Comparison of ENCODE assay signal across 8 mouse cellular contexts in genomic region chr4:130107444-130108131, GRCm38 (mm10). TPM values are rescaled to one million over a fixed set of nuclear protein-coding genes. Genes with fewer than 3 reads are reported as not detected.
DNase-seq lines count a peak whose midpoint lies in the region; ATAC-seq and TF ChIP-seq lines count a peak whose summit lies in the region.

No protein-coding gene starts in this region.

- peaks cover 22% of the 10 kb centered on the region for H3K4me1 ChIP-seq in hindbrain, embryonic 10.5 days (replicated peaks)
- H3K4me1 ChIP-seq in lung, postnatal 0 days (ENCODE audit: insufficient read depth, low read depth, low read length) = peaks cover 18% of the 10 kb centered on the region

- WGBS in hindbrain, embryonic 10.5 days = 1% methylated on average over 39 of the region's 39 CpGs
- WGBS in lung, postnatal 0 days = under 1% methylated on average over 39 of the region's 39 CpGs

- ATAC-seq in frontal cortex, adult (ENCODE audit: low TSS enrichment) = peak; percentile 91
- ATAC-seq in lung, postnatal 0 days = peak; percentile 87

- no peaks in the 10 kb centered on the region for H3K36me3 ChIP-seq in hindbrain, embryonic 10.5 days
- no peaks in the 10 kb centered on the region; the same call in 1 of the 2 replicates for H3K36me3 ChIP-seq in lung, postnatal 0 days (ENCODE audit: insufficient read depth, low read length)

- H3K4me2 ChIP-seq in lung, postnatal 0 days (replicated peaks; ENCODE audit: low read depth, low read length) = peak overlapping the region; percentile 46

- H3K9me3 ChIP-seq in hindbrain, embryonic 10.5 days = 0 out of 2 replicates have a peak, but pooled peaks cover 4% of the 10 kb centered on the region
- H3K9me3 ChIP-seq in lung, postnatal 0 days (ENCODE audit: low read length) = no peaks in the 10 kb centered on the region

- no peaks in the 10 kb centered on the region for H3K27me3 ChIP-seq in hindbrain, embryonic 10.5 days (ENCODE audit: insufficient read depth, poor library complexity, severe bottlenecking)
- no peaks in the 10 kb centered on the region for H3K27me3 ChIP-seq in lung, postnatal 0 days (replicated peaks; ENCODE audit: insufficient read depth, low read length)

- no peak for TF ChIP-seq CTCF in lung, postnatal 0 days (IDR thresholded peaks at IDR 0.05)

- peak overlapping the region; percentile 85 for H3K4me3 ChIP-seq in hindbrain, embryonic 10.5 days
- peak overlapping the region; percentile 61 for H3K4me3 ChIP-seq in lung, postnatal 0 days (ENCODE audit: low read depth, low read length)

- peak overlapping the region; percentile 91 for H3K27ac ChIP-seq in hindbrain, embryonic 10.5 days
- H3K27ac ChIP-seq in lung, postnatal 0 days (ENCODE audit: low read length) = peak overlapping the region; percentile 92

- peak; percentile 79; the same call in 1 of the 2 replicates for TF ChIP-seq EP300 in lung, postnatal 0 days (IDR thresholded peaks at IDR 0.05)

- H3K9ac ChIP-seq in lung, postnatal 0 days (replicated peaks; ENCODE audit: low read depth) = peak overlapping the region; percentile 54

- DNase-seq in MEL-GATA-1-ER (ENCODE audit: extremely low read depth, low read depth) = peak; percentile 95
- peak; percentile 100 for DNase-seq in cerebellum, adult 8-10 months
- peak; percentile 100 for DNase-seq in hindbrain, embryonic 10.5 days (ENCODE audit: low spot score)
- peak; percentile 100 for DNase-seq in layer of hippocampus, adult 9-11 months
- peak; percentile 97 for DNase-seq in lung, postnatal 0 days (ENCODE audit: low spot score)
- DNase-seq in ovary, postnatal 14 days (ENCODE audit: low spot score) = peak; percentile 100
- peak; percentile 99 for DNase-seq in thymus, postnatal 14 days

RNA-seq across cellular contexts. Expression of gene Pef1, which starts 5.2 kb away (rescaled TPM):
- polyA plus RNA-seq in hindbrain, embryonic 10.5 days (2016; fragmentation: Nextera tagmentation; extraction: Ambion mirVana) = 76.3 and 83.5 TPM in 2 replicates
- polyA plus RNA-seq in lung, postnatal 0 days (2015; fragmentation: Nextera tagmentation; extraction: Ambion mirVana) = 82.0 and 84.6 TPM in 2 replicates

RNA-seq across cellular contexts. Expression of gene Hcrtr1, which starts 31.6 kb away (rescaled TPM):
- polyA plus RNA-seq in hindbrain, embryonic 10.5 days (2016; fragmentation: Nextera tagmentation; extraction: Ambion mirVana) = 0.81 and 0.85 TPM in 2 replicates
- 0.08 and 0.18 TPM in 2 replicates for polyA plus RNA-seq in lung, postnatal 0 days (2015; fragmentation: Nextera tagmentation; extraction: Ambion mirVana)

RNA-seq across cellular contexts. Expression of gene Col16a1, which starts 59.9 kb away (rescaled TPM):
- 7.2 and 8.7 TPM in 2 replicates for polyA plus RNA-seq in hindbrain, embryonic 10.5 days (2016; fragmentation: Nextera tagmentation; extraction: Ambion mirVana)
- 26.2 and 30.1 TPM in 2 replicates for polyA plus RNA-seq in lung, postnatal 0 days (2015; fragmentation: Nextera tagmentation; extraction: Ambion mirVana)

Comparison
In these comparisons a context has a peak if more than half of its experiments do, and no peak if none do; other contexts are left out.
1. Peak in every context shown above with its lines: DNase-seq, ATAC-seq, H3K4me3 ChIP-seq and H3K27ac ChIP-seq.